Mouse (Mus musculus) midbrain, embryonic 14.5 days (tissue): ENCODE data around the gene Fndc7. TPM values are rescaled to one million over a fixed set of nuclear protein-coding genes. Genes with fewer than 3 reads are reported as not detected.
A peak's percentile ranks its signal among the peaks of the same experiment; 100 is the strongest.

Experiments used
- ATAC-seq: fragments of 200-750 bp; cut with Nextera tagmentation; 2 replicates; pipeline ENCODE4 v1.8.0; 2017; ENCODE audit warnings: moderate number of reproducible peaks, moderate library complexity; ENCODE audit not compliant: low FRiP score, low TSS enrichment
- DNase-seq: peaks from one replicate; pipeline ENCODE4 v3.0.0-alpha.2; 2015
- H3K27ac ChIP-seq: fragments of 300-500 bp; sonication (generic); replicated peaks from 2 replicates; pipeline ENCODE4 v1.5.1; 2014; ENCODE audit warnings: mild to moderate bottlenecking, low read depth, low read length, moderate library complexity
- H3K27me3 ChIP-seq: fragments of 300-500 bp; sonication (generic); 2 replicates; pipeline ENCODE4 v1.6.1; 2014; ENCODE audit warnings: low read length, control low read depth, mixed read lengths; ENCODE audit not compliant: control insufficient read depth, insufficient read depth
- H3K36me3 ChIP-seq: fragments of 300-500 bp; sonication (generic); 2 replicates; pipeline ENCODE4 v1.6.1; 2014; ENCODE audit warnings: low read length, control low read depth; ENCODE audit not compliant: control insufficient read depth, insufficient read depth
- H3K4me1 ChIP-seq: fragments of 300-500 bp; sonication (generic); 2 replicates; pipeline ENCODE4 v1.6.1; 2014; ENCODE audit warnings: mild to moderate bottlenecking, antibody characterized with exemption, low read length, control low read depth; ENCODE audit not compliant: control insufficient read depth, insufficient read depth
- H3K4me2 ChIP-seq: fragments of 300-500 bp; sonication (generic); 2 replicates; pipeline ENCODE4 v1.6.1; 2014; ENCODE audit warnings: mild to moderate bottlenecking, low read length, moderate library complexity
- H3K4me3 ChIP-seq: fragments of 300-500 bp; sonication (generic); replicated peaks from 2 replicates; pipeline ENCODE4 v1.5.1; 2014; ENCODE audit warnings: low read depth, low read length
- H3K9ac ChIP-seq: fragments of 300-500 bp; sonication (generic); replicated peaks from 2 replicates; pipeline ENCODE4 v1.6.1; 2014; ENCODE audit warnings: mild to moderate bottlenecking, low read length, moderate library complexity
- H3K9me3 ChIP-seq: fragments of 300-500 bp; sonication (generic); 2 replicates; pipeline ENCODE4 v1.6.1; 2016; ENCODE audit warnings: low read length, control low read depth, mixed read lengths; ENCODE audit not compliant: control insufficient read depth
- WGBS: fragments of 180-500 bp; shearing (Covaris S2); extraction: QIAGEN DNeasy Blood & Tissue Kit; methylation state at CpG from one replicate; pipeline ENCODE4 v1.1.7; 2014; 5-methylcytosine and 5-hydroxymethylcytosine counted together
- polyA plus RNA-seq: library from polyadenylated mRNA; unstranded; fragments of >200 nt; fragmentation: Nextera tagmentation; extraction: Ambion mirVana; gene quantifications from 2 replicates; pipeline ENCODE4 v1.2.1, GENCODE M21; 2014

Gene Fndc7
- polyA plus RNA-seq, 1 experiment from 2014 or later: not detected

DNA sequence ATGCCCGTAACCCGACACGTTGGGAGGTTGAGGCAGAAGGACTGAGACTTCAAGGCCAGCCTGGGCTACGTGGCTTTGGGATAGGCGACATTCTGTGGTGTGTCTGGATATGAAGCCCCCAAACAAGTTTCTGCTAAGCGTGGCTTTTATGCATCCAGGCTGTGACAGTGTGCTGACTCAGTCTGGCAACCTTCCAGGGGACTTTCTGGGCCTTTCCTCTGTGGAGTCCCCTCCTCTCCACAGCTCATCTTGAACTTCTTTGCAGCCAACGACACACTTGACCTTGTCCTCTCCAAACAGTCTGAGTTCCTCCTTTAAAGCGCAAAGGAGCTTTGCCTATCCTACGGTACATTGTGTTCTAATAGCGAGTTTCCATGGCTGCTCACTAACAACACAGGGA, 33.9 kb downstream of the Fndc7 start:
- H3K27me3 ChIP-seq: no peaks in the 10 kb centered on the region
- H3K4me2 ChIP-seq: no peak overlapping the region
- WGBS: 71% methylated on average over 10 of the region's 10 CpGs
- H3K9ac ChIP-seq: no peak overlapping the region
- H3K4me3 ChIP-seq: no peak overlapping the region
- DNase-seq: peak; percentile 52
- no peaks in the 10 kb centered on the region for H3K9me3 ChIP-seq
- ATAC-seq: no peak
- no peaks in the 10 kb centered on the region for H3K36me3 ChIP-seq
- peaks cover 13% of the 10 kb centered on the region; the same call in 1 of the 2 replicates for H3K4me1 ChIP-seq
- H3K27ac ChIP-seq: no peak overlapping the region; the same call in 1 of the 2 replicates

- Histone ChIP-seq H3K4me3 (no peak overlapping the region), H3K9me3 (no peaks in the 10 kb centered on the region), H3K27ac (0 out of 2 replicates have a peak overlapping the region, but pooled peaks have one; percentile 21), H3K9ac (no peak overlapping the region), H3K27me3 (no peaks in the 10 kb centered on the region), H3K4me2 (no peak overlapping the region), H3K4me1 (peaks cover 13% of the 10 kb centered on the region; the same call in 1 of the 2 replicates), H3K36me3 (no peaks in the 10 kb centered on the region)
- ATAC-seq: no peak
- DNase-seq: peak; percentile 57
- WGBS: 42% methylated on average over 12 of the region's 12 CpGs
Measured at GRCm38 (mm10) chr3:108855371-108855770, 34.4 kb downstream of the Fndc7 start.

GRCm38 (mm10) chr3:108853266-108853665, 36.5 kb downstream of the Fndc7 start:
- Histone ChIP-seq H3K36me3 (no peaks in the 10 kb centered on the region), H3K4me3 (no peak overlapping the region), H3K27me3 (no peaks in the 10 kb centered on the region), H3K4me1 (peaks cover 11% of the 10 kb centered on the region; the same call in 1 of the 2 replicates), H3K9me3 (no peaks in the 10 kb centered on the region), H3K27ac (no peak overlapping the region), H3K4me2 (no peak overlapping the region), H3K9ac (no peak overlapping the region)
- no peak for ATAC-seq
- no peak for DNase-seq
- WGBS: 83% methylated on average over 1 of the region's 1 CpGs

DNA sequence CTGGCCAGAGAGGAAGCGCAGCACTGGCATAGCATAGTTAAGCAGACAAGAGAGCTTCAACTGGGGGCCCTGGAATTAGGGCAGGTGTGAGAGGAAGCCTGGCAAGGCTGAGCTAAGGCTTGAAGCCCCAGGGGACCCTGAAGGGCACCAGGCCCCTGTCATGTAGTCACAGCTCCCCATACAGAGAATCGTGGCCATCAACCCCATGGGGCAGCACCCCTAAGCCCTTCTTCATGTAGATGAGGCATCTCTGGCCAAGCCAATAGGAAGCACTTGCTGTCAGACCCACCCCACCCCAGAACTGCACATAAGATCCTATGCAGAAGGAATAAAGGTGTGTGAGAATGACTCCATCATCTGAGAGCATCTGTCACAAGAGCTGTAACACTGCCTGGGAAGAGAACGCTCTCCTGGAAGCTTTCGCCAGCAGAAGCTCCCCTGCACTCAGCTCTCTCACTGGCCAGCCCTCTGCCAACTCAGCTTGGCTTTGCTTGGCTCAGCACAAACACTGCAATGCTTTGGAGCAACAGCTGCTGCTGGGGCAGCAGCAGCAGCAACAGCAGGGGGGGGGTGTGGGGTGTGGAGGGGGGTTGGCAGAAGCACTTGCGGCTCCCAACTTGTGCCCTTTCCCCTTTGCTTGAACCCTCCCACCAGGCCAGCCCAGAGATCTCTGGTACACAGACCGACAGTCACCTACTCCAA, 37.7 kb downstream of the Fndc7 start:
- Histone ChIP-seq H3K36me3 (no peaks in the 10 kb centered on the region), H3K27me3 (no peaks in the 10 kb centered on the region), H3K4me1 (0 out of 2 replicates have a peak, but pooled peaks cover 5% of the 10 kb centered on the region), H3K4me2 (no peak overlapping the region), H3K9ac (no peak overlapping the region), H3K4me3 (no peak overlapping the region), H3K27ac (no peak overlapping the region), H3K9me3 (no peaks in the 10 kb centered on the region)
- whole genome bisulfite sequencing: 54% methylated on average over 6 of the region's 6 CpGs
- DNase-seq: no peak
- no peak for ATAC-seq

DNA sequence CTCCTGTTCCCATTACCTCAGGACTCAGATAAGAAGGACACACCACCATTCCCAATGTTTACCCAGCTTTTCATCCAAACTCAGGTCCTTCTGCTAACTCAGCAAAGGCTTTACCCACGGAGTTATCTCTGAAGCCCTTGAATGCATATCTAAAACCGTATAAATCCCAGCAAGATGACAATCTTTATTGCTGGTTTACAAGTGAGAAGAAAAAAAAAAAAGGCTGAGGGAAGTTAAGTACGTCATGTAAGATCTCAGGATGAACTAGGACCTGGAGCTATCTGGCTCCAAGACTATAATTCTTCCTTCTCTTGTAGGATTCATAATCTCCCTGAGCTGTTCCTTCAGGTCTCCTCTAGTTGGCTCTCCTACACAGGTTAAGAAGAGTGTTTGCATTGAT, 38.3 kb downstream of the Fndc7 start:
- WGBS: 83% methylated on average over 3 of the region's 3 CpGs
- Histone ChIP-seq H3K27me3 (no peaks in the 10 kb centered on the region), H3K27ac (no peak overlapping the region), H3K9ac (no peak overlapping the region), H3K4me2 (no peak overlapping the region), H3K4me1 (0 out of 2 replicates have a peak, but pooled peaks cover 5% of the 10 kb centered on the region), H3K4me3 (no peak overlapping the region), H3K9me3 (no peaks in the 10 kb centered on the region), H3K36me3 (no peaks in the 10 kb centered on the region)
- DNase-seq: no peak
- ATAC-seq: no peak

GRCm38 (mm10) chr3:108851075-108851474, 38.7 kb downstream of the Fndc7 start:
- Histone ChIP-seq H3K36me3 (no peaks in the 10 kb centered on the region), H3K27me3 (no peaks in the 10 kb centered on the region), H3K9me3 (no peaks in the 10 kb centered on the region), H3K4me3 (no peak overlapping the region), H3K4me2 (no peak overlapping the region), H3K27ac (no peak overlapping the region), H3K9ac (no peak overlapping the region), H3K4me1 (0 out of 2 replicates have a peak, but pooled peaks cover 3% of the 10 kb centered on the region)
- ATAC-seq: no peak
- 91% methylated on average over 2 of the region's 2 CpGs for whole genome bisulfite sequencing
- no peak for DNase-seq

GRCm38 (mm10) chr3:108850506-108850905, 39.3 kb downstream of the Fndc7 start:
- no peak for ATAC-seq
- peak; percentile 35 for DNase-seq
- WGBS: 80% methylated on average over 3 of the region's 3 CpGs

DNA sequence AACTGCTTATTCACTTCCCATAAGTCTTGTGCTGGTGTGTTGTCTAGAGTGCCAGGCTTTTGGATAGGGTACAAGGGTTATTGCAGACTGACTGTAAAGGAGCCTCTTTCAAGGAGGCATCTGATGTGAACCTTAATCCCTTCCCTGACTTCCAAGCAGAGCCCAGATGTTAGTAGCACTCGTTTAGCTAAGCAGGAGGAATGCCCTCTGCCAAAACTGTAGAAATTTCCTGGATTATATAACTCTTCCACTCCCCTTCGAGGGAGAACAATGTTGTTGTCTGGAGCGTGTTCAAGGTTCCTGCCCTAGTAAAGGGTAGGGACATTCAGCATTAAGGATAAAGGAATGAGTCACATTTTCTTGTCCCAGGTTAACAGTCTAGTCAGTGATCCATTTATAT, 43.2 kb downstream of the Fndc7 start:
- no peak overlapping the region for H3K4me2 ChIP-seq
- DNase-seq (no peak), ATAC-seq (no peak)
- H3K4me1 ChIP-seq: no peaks in the 10 kb centered on the region
- no peak overlapping the region for H3K9ac ChIP-seq
- no peaks in the 10 kb centered on the region for H3K9me3 ChIP-seq
- H3K36me3 ChIP-seq: no peaks in the 10 kb centered on the region
- WGBS: 82% methylated on average over 3 of the region's 3 CpGs
- H3K27ac ChIP-seq: no peak overlapping the region
- no peaks in the 10 kb centered on the region for H3K27me3 ChIP-seq
- H3K4me3 ChIP-seq: no peak overlapping the region

More at GRCm38 (mm10) chr3:108850506-108850905, 39.3 kb downstream of the Fndc7 start:
- Histone ChIP-seq H3K27me3 (no peaks in the 10 kb centered on the region), H3K27ac (no peak overlapping the region), H3K9me3 (no peaks in the 10 kb centered on the region), H3K36me3 (no peaks in the 10 kb centered on the region), H3K4me2 (no peak overlapping the region), H3K4me3 (no peak overlapping the region), H3K4me1 (no peaks in the 10 kb centered on the region), H3K9ac (no peak overlapping the region)

DNA sequence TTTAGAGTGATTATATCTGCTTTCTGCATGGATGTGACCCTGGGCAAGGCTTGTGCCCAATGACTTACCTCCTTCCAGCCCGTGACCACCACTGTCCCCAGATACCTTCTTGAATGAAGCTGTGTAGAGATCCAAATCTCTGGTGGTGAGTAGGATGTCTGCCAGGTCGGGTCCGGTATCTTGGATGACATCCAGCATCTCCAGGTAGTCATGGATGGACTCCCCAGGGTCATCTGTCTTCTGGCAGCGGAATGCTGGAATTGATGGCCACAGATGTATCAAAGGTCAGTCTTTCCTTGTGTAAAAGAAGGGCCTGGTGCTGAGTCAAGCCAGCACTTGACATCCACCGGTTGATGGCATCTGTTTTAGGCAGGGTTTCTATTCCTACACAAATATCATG, 45.3 kb downstream of the Fndc7 start:
- peaks cover 3% of the 10 kb centered on the region; the same call in 1 of the 2 replicates for H3K4me1 ChIP-seq
- no peak overlapping the region for H3K27ac ChIP-seq
- H3K9me3 ChIP-seq: no peaks in the 10 kb centered on the region
- 84% methylated on average over 5 of the region's 5 CpGs for WGBS
- H3K36me3 ChIP-seq: no peaks in the 10 kb centered on the region
- H3K4me3 ChIP-seq: no peak overlapping the region
- no peak overlapping the region for H3K4me2 ChIP-seq
- no peak overlapping the region for H3K9ac ChIP-seq
- DNase-seq (no peak), ATAC-seq (no peak)
- H3K27me3 ChIP-seq: no peaks in the 10 kb centered on the region
